Mouse (Mus musculus) common myeloid progenitor, adult 5-6 weeks (primary cell): ENCODE measurements around the gene Iars2. TPM values are rescaled to one million over a fixed set of nuclear protein-coding genes. Genes with fewer than 3 reads are reported as not detected.

Experiments used
- ATAC-seq: replicated peaks from 2 replicates; pipeline ENCODE4 v1.8.0; 2016; ENCODE audit warnings: low read depth, mild to moderate bottlenecking, moderate TSS enrichment, inconsistent platforms; ENCODE audit not compliant: poor library complexity, severe bottlenecking
- total RNA-seq: library from RNA; stranded (forward); fragments of 200-1000, 187-1606 nt; gene quantifications from 2 replicates; pipeline ENCODE4 v1.2.3, GENCODE M21; 2017

Iars2 gene
- 53.2 and 60.1 TPM in 2 replicates for total RNA-seq

GRCm38 (mm10) chr1:185328721-185329610 lies at the start of gene Iars2:
Gene Iars2 (minus strand): TSS chr1:185329396.
- peak; percentile 72 for ATAC-seq

DNA sequence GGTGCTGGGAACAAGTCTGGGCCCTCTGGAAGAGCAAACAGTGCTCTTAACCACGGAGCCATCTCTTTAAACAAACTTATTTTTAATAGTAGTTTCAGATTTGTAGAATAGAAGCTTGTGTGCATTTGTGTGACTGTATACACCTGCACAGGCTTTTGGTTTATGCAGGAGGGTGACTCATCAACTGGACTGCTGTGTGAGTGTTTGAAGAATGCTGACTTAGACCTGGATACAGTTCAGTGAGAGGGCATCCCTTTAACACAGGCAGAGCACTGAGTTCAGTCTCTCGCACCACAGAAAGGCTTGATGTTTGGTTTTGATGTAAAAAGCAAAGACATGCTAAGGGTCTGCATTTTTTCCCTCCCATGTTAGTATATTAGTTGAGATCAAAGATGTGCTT lies 48.2 kb upstream of the Iars2 start:
- ATAC-seq, result no peak

- ATAC-seq, result peak; percentile 71
These were observed 47.2 kb upstream of the Iars2 start for GRCm38 (mm10) chr1:185376390-185376789.

DNA sequence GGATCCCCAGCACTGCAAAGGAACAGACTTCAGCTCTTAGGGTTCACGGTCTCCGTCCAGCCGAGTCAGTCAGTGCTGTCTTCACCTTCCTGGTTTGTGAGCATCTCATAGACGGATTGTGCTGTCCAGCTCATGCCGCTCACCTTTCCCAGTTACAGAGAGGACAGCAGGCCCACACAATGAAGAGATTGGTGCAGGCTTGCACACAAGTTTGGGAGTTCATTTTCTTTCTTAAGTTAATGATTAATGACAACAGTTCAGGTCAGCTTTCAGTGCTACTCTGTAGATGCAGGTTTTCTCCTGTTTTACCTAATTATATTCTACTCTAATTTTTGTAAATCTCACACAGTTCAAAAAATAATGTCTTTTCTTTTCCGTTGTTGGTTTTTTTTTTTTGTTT lies 40.8 kb upstream of the Iars2 start:
- no peak for ATAC-seq

DNA sequence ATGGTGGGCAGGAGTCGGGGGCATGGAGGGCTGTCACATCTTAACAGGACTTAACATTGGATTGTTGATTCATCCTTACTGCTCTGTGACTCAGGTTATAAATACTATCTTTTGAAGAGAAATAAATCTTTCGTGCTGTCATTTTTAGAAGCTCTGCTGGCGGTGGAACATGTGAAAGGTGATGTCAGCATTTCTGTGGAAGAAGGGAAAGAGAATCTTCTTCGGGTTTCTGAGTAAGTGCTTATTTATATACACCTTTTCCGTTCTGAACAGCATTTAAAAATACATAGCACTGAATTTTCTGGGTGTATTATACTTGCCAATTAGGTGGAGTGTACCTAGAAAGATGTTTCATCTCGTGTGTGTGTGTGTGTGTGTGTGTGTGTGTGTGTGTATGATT lies 38.2 kb upstream of the Iars2 start:
- ATAC-seq, result no peak

- no peak for ATAC-seq
These were observed 35.0 kb upstream of the Iars2 start for GRCm38 (mm10) chr1:185364183-185364540.

- ATAC-seq, result peak; percentile 64
These were observed 34.5 kb upstream of the Iars2 start for GRCm38 (mm10) chr1:185363526-185364182.

GRCm38 (mm10) chr1:185362677-185363520 lies 33.7 kb upstream of the Iars2 start, which contains the start of gene Eprs:
Gene Eprs (plus strand): TSS chr1:185363044.
- ATAC-seq, result peak; percentile 91

GRCm38 (mm10) chr1:185358211-185358610 lies 29.0 kb upstream of the Iars2 start:
- ATAC-seq, result no peak

DNA sequence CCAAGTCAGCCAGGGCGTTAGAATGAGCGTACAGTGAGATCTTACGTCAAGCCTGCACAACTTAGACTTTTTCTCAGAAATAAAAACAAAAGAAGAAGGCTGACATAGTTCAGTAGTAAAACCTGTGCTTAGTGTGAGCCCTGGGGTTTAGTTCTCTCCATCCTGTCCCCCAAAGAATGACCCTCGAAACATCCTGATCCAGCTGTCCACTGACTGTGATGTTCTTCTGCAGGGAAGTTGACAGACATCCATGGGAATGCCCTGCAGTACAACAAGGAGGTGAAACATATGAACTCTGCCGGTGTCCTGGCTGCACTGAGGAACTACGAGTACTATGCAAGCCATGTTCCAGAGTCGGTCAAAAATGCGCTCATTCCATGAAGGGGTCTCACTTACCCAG lies 27.1 kb upstream of the Iars2 start:
- no peak for ATAC-seq

DNA sequence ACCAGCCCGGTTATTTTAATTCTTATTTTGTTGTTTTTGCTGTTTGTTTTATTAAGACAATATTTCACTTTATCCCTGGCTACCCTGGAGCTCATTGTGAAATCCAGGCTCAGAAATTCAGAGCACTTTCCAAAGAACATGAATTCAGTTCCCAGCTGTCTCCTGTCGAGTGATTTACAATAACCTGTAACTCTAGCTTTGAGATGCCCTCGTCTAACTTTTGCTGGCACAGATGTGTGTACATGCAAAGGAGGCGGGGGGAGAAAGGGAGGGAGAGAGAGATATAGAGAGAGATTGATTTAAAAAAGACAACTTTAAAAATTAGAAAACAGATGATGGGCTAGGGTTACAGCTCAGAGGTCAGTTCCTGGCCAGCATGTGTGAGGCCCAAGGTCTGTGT lies 25.5 kb upstream of the Iars2 start:
- no peak for ATAC-seq

- ATAC-seq, result no peak
These were observed 24.2 kb upstream of the Iars2 start for GRCm38 (mm10) chr1:185353351-185353750.

DNA sequence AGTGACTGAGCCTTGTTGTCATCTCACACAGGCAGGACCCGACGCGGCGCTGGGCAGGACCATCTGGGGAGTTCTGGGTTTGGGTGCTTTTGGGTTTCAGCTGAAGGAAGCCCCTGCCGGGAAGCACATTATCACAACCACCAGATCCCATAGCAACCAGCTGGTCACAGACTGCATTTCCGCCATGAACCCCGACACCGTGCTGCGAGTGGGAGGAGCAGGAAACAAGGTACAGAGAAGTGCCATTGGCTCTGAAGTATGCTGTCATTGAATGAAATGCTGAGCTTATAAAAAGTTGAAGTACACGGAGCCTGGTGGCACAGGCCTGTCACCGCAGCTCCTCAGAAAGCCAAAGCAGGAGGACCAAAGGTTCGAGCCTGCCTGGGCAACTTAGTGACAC lies 23.0 kb upstream of the Iars2 start:
- ATAC-seq, result peak; percentile 95

DNA sequence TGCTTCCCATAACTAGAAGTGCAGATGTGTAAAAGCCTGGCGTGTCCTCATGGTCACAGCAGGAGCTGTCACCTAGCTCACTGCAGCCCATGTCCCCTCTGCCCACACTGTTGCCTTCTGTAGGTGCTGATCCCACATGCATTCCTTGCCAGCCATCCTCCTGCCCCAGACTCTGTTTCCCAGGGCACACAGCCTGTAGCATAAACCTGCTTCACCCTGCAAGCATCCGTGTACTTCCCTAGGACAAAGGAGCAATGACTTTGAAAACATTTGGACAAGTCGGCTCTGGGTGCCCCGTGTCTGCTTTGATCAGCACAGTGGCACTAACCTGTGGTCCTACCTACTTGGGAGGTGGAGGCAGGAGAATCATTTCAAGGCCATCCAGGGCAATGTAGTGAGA lies 21.4 kb upstream of the Iars2 start:
- no peak for ATAC-seq

GRCm38 (mm10) chr1:185349741-185350140 lies 20.5 kb upstream of the Iars2 start:
- ATAC-seq, result no peak

DNA sequence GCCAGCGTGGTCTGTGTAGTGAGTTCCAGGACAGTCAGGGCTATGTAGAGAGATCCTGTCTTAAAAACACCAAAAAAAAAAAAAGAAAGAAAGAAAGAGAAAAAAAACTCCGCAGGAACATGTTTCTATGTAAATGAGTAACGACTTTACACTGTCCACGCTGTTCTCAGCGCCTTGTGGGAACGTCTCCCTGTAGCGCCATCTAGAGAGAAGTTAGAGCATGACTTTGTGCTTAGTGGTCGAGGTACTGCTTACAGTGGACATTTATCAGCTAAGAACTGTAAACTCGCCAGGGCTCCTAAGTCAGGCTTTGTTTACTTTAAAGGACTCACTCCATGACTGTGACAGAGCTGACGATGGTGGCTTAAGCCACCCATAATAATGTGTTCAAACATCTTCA lies 17.0 kb upstream of the Iars2 start:
- ATAC-seq, result peak; percentile 58; the same call in 1 of the 2 replicates

- ATAC-seq, result no peak; the same call in 1 of the 2 replicates
These were observed 14.2 kb upstream of the Iars2 start for GRCm38 (mm10) chr1:185343422-185343821.

DNA sequence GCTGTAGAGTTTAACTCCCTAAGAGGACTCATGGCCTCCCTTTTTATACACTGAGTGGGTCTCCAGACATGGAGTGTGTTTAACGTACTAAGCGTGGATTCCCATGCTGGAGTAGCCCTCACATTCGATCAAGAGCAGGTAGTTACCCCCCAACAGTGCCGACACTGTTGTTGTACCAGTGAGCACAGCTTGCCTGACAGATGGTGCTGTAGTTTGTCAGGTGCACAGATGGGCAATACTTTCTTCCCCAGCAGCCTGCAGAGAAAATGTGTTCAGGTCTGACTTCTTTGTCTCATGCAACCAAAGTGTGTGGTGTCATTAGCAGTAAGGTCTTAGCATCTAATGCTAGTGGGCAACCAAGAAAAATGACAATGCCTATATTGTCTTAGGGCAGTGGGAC lies 13.2 kb upstream of the Iars2 start:
- ATAC-seq, result no peak

DNA sequence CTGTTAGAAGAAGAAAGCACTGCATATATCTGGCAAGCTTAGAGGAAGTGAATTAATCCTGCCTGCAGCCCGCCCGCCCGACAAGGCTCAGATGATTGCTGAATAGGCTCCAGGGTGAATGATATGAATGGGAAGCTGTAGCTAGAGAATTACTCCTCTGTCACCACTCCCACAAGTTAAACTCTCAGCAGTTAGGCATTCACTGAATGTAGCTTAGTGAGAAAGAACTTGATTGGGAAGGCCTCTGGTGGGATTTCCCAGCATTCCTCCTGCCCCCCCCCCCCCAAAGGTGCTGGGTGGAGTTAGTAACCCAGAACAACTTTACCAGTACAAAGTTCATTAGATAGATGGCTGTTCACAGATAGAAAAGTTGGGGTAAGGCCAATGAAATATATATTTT lies 7.3 kb upstream of the Iars2 start:
- ATAC-seq, result no peak

DNA sequence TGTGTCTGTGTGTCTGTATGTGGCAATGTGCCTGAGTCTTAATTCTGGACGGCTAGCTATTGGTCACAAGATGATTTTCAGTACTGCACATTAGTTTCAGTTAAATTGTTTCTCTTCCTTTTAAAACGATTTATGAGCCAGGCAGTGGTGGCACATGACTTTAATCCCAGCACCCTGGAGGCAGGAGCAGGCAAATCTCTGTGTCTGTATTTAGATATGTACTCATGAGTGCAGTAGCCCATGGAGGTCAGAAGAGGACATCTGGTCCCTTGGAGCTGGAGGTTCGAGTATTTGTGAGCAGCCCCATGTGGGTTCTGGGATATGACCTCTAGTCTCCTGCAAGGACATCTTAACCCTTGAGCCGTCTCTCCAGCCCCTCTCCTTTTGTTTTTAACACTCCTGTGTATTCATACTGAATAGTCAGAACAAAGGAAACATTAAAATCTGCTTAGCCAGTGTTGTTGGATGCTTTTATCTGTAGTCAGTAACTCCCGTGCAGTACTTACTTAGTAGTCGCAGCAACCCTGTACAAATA lies 6.1 kb upstream of the Iars2 start:
- ATAC-seq, result no peak
